ENCODE assay signal across 8 mouse cellular contexts in the genomic region with DNA sequence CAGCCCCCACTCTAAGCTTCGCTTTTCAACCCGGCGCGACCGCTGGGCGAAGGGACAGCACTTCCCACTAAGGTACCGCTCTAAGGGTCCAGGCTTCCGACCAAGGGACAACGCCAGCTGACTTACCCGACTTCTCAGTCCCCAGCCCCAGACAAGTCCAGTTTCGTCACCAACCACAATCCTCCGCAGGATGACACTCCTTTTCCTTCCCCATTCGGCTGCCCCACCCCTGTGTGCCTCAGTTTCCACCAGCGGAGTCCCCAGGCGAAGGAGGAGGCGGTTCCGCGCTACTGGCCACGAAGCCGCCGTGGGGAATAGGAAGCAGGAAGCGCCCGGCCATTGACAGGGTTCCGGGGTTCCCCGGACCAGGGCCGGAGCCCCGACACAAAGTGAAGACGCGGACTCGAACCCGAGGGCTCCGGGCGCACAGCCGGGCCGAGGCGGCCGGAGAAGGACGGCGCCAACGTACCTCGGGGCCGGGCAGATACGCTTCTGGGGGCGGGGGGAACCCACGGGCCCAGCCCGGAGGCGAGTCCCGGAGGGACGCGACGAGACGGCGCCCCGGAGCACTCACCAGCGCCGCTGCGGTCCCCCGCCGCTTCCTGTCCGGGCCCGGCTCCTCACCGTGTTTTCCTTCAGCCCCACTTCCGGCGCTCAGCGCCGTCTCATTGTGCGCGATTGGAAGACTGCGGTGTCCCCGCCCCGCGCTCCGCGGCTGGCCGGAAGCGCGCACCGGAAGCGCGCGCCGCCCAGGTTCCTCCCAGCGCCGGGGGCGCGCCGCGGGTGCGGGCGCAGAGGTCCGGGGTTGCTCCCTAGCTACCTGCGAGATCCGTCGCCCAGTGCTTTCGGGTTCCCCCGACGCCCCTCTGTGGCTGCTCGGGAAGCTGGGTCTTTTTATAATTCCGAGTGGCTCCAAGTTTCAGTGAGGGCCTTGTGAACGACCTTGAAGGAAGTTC. TPM values are rescaled to one million over a fixed set of nuclear protein-coding genes. Genes with fewer than 3 reads are reported as not detected.
DNase-seq lines count a peak whose midpoint lies in the region; ATAC-seq and TF ChIP-seq lines count a peak whose summit lies in the region.

A gene (minus strand): TSS at position 641 of the 956 bp plus-strand sequence.

- peak within 1 kb of the TSS; percentile 68 for H3K27ac ChIP-seq in ES-E14 (ENCODE audit: insufficient read depth, low read depth, low read length, poor library complexity, severe bottlenecking)
- peak within 1 kb of the TSS; percentile 86 for H3K27ac ChIP-seq in forebrain, embryonic 16.5 days (ENCODE audit: low read length)
- H3K27ac ChIP-seq in layer of hippocampus, adult 2 months: peak within 1 kb of the TSS; percentile 96
- H3K27ac ChIP-seq in lung, embryonic 14.5 days (ENCODE audit: low read depth): peak within 1 kb of the TSS; percentile 93
- peak within 1 kb of the TSS; percentile 92 for H3K27ac ChIP-seq in olfactory bulb, adult 2 months (ENCODE audit: insufficient read depth, low read depth, low read length)
- peak within 1 kb of the TSS; percentile 87 for H3K27ac ChIP-seq in thymus, adult 2 months (ENCODE audit: control insufficient read depth, insufficient read depth, low read length)

- peaks cover 2% of the 10 kb centered on the region; the same call in 1 of the 2 replicates for H3K36me3 ChIP-seq in ES-E14 (ENCODE audit: control insufficient read depth, insufficient read depth, low read length, poor library complexity, severe bottlenecking)
- H3K36me3 ChIP-seq in forebrain, embryonic 16.5 days (ENCODE audit: control insufficient read depth, insufficient read depth): no peaks in the 10 kb centered on the region
- H3K36me3 ChIP-seq in lung, embryonic 14.5 days (ENCODE audit: insufficient read depth): peaks cover 34% of the 10 kb centered on the region
- 0 out of 2 replicates have a peak, but pooled peaks cover 4% of the 10 kb centered on the region for H3K36me3 ChIP-seq in thymus, adult 2 months (ENCODE audit: control insufficient read depth, insufficient read depth, low read length)

- intact Hi-C loops in heart, postnatal 36 days (cut with DNase I): loop anchor here (5.0 kb wide), 1 partner anchor 50 kb away; no protein-coding TSS in a partner anchor

- no peaks in the 10 kb centered on the region; the same call in 1 of the 2 replicates for H3K27me3 ChIP-seq in forebrain, embryonic 16.5 days (replicated peaks; ENCODE audit: control insufficient read depth, insufficient read depth, low read length)
- H3K27me3 ChIP-seq in lung, embryonic 14.5 days (ENCODE audit: insufficient read depth, low read length): no peaks in the 10 kb centered on the region
- H3K27me3 ChIP-seq in thymus, adult 2 months (ENCODE audit: control insufficient read depth, insufficient read depth, low read length): no peaks in the 10 kb centered on the region

- H3K9ac ChIP-seq in ES-E14 (ENCODE audit: insufficient read depth, low read depth, low read length, poor library complexity, severe bottlenecking): peak within 1 kb of the TSS; percentile 98
- peak within 1 kb of the TSS; percentile 87 for H3K9ac ChIP-seq in forebrain, embryonic 16.5 days (replicated peaks; ENCODE audit: low read depth, low read length)
- peak within 1 kb of the TSS; percentile 92 for H3K9ac ChIP-seq in lung, embryonic 14.5 days

- peak within 1 kb of the TSS; percentile 92 to 95 for H3K4me3 ChIP-seq in ES-E14 (ENCODE audit: insufficient read depth in 1 of 2, low read depth in 1 of 2, low read length in 2 of 2, poor library complexity in 1 of 2, severe bottlenecking in 1 of 2)
- peak within 1 kb of the TSS; percentile 92 for H3K4me3 ChIP-seq in forebrain, embryonic 16.5 days (replicated peaks; ENCODE audit: low read length)
- H3K4me3 ChIP-seq in layer of hippocampus, adult 2 months: peak within 1 kb of the TSS; percentile 63
- H3K4me3 ChIP-seq in lung, embryonic 14.5 days (ENCODE audit: low read depth, low read length): peak within 1 kb of the TSS; percentile 91
- H3K4me3 ChIP-seq in olfactory bulb, adult 2 months (ENCODE audit: insufficient read depth, low read depth, low read length): peak within 1 kb of the TSS; percentile 87
- H3K4me3 ChIP-seq in thymus, adult 2 months (ENCODE audit: control insufficient read depth, insufficient read depth, low read length): peak within 1 kb of the TSS; percentile 93

- DNase-seq in ES-E14 (ENCODE audit: low read depth, low spot score): peak; percentile 89
- peak; percentile 92 for DNase-seq in cerebellum, adult 11-12 months
- DNase-seq in heart, postnatal 36 days: peak; percentile 91 to 94
- peak; percentile 93 to 94 for DNase-seq in layer of hippocampus, adult 2 months (ENCODE audit: low spot score in 2 of 2)
- peak; percentile 98 for DNase-seq in lung, embryonic 14.5 days
- DNase-seq in thymus, adult 2 months: peak; percentile 92

- ATAC-seq in forebrain, embryonic 16.5 days: peak; percentile 98
- ATAC-seq in lung, embryonic 14.5 days (ENCODE audit: insufficient read depth): peak; percentile 98

- H3K4me1 ChIP-seq in ES-E14 (ENCODE audit: control insufficient read depth in 2 of 2, insufficient read depth in 2 of 2, low read length in 2 of 2, poor library complexity in 1 of 2): peaks cover 3 to 4% of the 10 kb centered on the region in 2 experiments; a peak in 3 of 4 replicates
- peaks cover 30% of the 10 kb centered on the region for H3K4me1 ChIP-seq in forebrain, embryonic 16.5 days (replicated peaks; ENCODE audit: control insufficient read depth, insufficient read depth, low read length)
- 0 out of 2 replicates have a peak, but pooled peaks cover 5% of the 10 kb centered on the region for H3K4me1 ChIP-seq in lung, embryonic 14.5 days (ENCODE audit: insufficient read depth)
- H3K4me1 ChIP-seq in olfactory bulb, adult 2 months (ENCODE audit: control insufficient read depth, insufficient read depth, low read length): peaks cover 9% of the 10 kb centered on the region; the same call in 1 of the 2 replicates
- peaks cover 11% of the 10 kb centered on the region for H3K4me1 ChIP-seq in thymus, adult 2 months (replicated peaks; ENCODE audit: control insufficient read depth, insufficient read depth, low read length)

- peak within 1 kb of the TSS; percentile 73 for H3K4me2 ChIP-seq in forebrain, embryonic 16.5 days (ENCODE audit: low read length)
- peak within 1 kb of the TSS; percentile 67 for H3K4me2 ChIP-seq in lung, embryonic 14.5 days

- TF ChIP-seq CTCF in layer of hippocampus, adult 2 months (conservative IDR thresholded peaks at IDR 0.05): no peak
- TF ChIP-seq CTCF in lung, embryonic 14.5 days (IDR thresholded peaks at IDR 0.05; ENCODE audit: low read depth): no peak
- TF ChIP-seq CTCF in olfactory bulb, adult 2 months (IDR thresholded peaks at IDR 0.05; ENCODE audit: insufficient read depth, low read depth, low read length): no peak
- peak; percentile 60; the same call in 1 of the 2 replicates for TF ChIP-seq CTCF in thymus, adult 2 months (IDR thresholded peaks at IDR 0.05; ENCODE audit: borderline replicate concordance, control insufficient read depth, extremely low read depth, insufficient read depth, low read length, poor library complexity)

- H3K9me3 ChIP-seq in ES-E14 (ENCODE audit: control insufficient read depth, insufficient read depth, low read depth, low read length): no peaks in the 10 kb centered on the region
- H3K9me3 ChIP-seq in forebrain, embryonic 16.5 days (ENCODE audit: control insufficient read depth, low read length): no peaks in the 10 kb centered on the region
- H3K9me3 ChIP-seq in lung, embryonic 14.5 days (ENCODE audit: low read depth, low read length): no peaks in the 10 kb centered on the region

- in situ Hi-C loops in ES-E14 (cut with MboI; ENCODE audit: low sequenced_read_pairs in 2 of 2, unreplicated experiment in 2 of 2): no loop called here

- under 1% methylated on average over 89 of the region's 100 CpGs for WGBS in forebrain, embryonic 16.5 days
- WGBS in lung, embryonic 14.5 days: under 1% methylated on average over 100 of the region's 100 CpGs
- WGBS in olfactory bulb, adult 2 months: under 1% methylated on average over 99 of the region's 100 CpGs
- WGBS in thymus, adult 2 months: under 1% methylated on average over 96 of the region's 100 CpGs

- peak; percentile 97 for TF ChIP-seq POLR2A in olfactory bulb, adult 2 months (IDR thresholded peaks at IDR 0.05; ENCODE audit: insufficient read depth, low read depth, low read length)
- TF ChIP-seq POLR2A in thymus, adult 2 months (IDR thresholded peaks at IDR 0.05; ENCODE audit: control insufficient read depth, extremely low read depth, insufficient read depth, low read length, poor library complexity): peak; percentile 95

TF ChIP-seq in ES-E14, 5 proteins besides CTCF, POLR2A, EP300 and RAD21:
- peak; percentile 79 for TF ChIP-seq HCFC1 (IDR thresholded peaks at IDR 0.05; ENCODE audit: borderline replicate concordance, insufficient read depth, low read length)
- TF ChIP-seq ZC3H11A (IDR thresholded peaks at IDR 0.05; ENCODE audit: borderline replicate concordance, low read depth, low read length): no peak

RNA-seq across cellular contexts. Expression of the gene that starts here (rescaled TPM):
- total RNA-seq in ES-E14 (2012; rRNA removed): 27.5 and 31.1 TPM in 2 replicates
- 57.7 and 65.1 TPM in 2 replicates for polyA plus RNA-seq in forebrain, embryonic 16.5 days (2015; fragmentation: Nextera tagmentation; extraction: Ambion mirVana)
- 10 to 100 TPM; 44.6 to 45.8 TPM for total RNA-seq in heart, postnatal 36 days (2021)
- 10 to 100 TPM; 55.1 to 68.5 TPM for total RNA-seq in layer of hippocampus, adult 2 months (2021)
- 44.3 and 44.6 TPM in 2 replicates for polyA plus RNA-seq in lung, embryonic 14.5 days (2014; fragmentation: Nextera tagmentation; extraction: Ambion mirVana)
- 457 TPM in 1 of 2 replicates, not detected in the other for polyA plus RNA-seq in olfactory bulb, adult 2 months (2012; ENCODE audit: insufficient read depth, insufficient read length, low replicate concordance, missing spikeins)
- polyA plus RNA-seq in thymus, adult 2 months (2012; rRNA removed): 43.6 and 47.4 TPM in 2 replicates

Comparison
In these comparisons a context has a peak if more than half of its experiments do, and no peak if none do; other contexts are left out.
1. Peak in every context shown above with its lines: DNase-seq, ATAC-seq, H3K4me3 ChIP-seq and H3K27ac ChIP-seq.